Mouse (Mus musculus): ENCODE data around the gene Prdm1.

- no peak for TF ChIP-seq CTCF (IDR thresholded peaks at IDR 0.05; ENCODE audit: low read depth)
- no peak for TF ChIP-seq EP300 (IDR thresholded peaks at IDR 0.05; ENCODE audit: low read depth)
These were observed 63.7 kb downstream of the Prdm1 start for GRCm38 (mm10) chr10:44464563-44464962.

All from liver, embryonic 14.5 days (tissue).